Mouse (Mus musculus) heart, embryonic 12.5 days (tissue): ENCODE data around the gene Ahnak. TPM values are rescaled to one million over a fixed set of nuclear protein-coding genes. Genes with fewer than 3 reads are reported as not detected.
A peak's percentile ranks its signal among the peaks of the same experiment; 100 is the strongest.

Experiments
- ATAC-seq: fragments of 200-750 bp; cut with Nextera tagmentation; 2 replicates; pipeline ENCODE4 v1.8.0; 2017; ENCODE audit warnings: moderate TSS enrichment, moderate library complexity; ENCODE audit not compliant: insufficient number of reproducible peaks, low FRiP score
- H3K27ac ChIP-seq: fragments of 300-500 bp; sonication (generic); 2 replicates; pipeline ENCODE4 v1.5.1; 2016; ENCODE audit warnings: mild to moderate bottlenecking, moderate library complexity; ENCODE audit not compliant: poor library complexity, severe bottlenecking
- H3K27me3 ChIP-seq: fragments of 300-500 bp; sonication (generic); replicated peaks from 2 replicates; pipeline ENCODE4 v1.6.1; 2016; ENCODE audit warnings: mild to moderate bottlenecking, moderate library complexity
- H3K36me3 ChIP-seq: fragments of 300-500 bp; sonication (generic); 2 replicates; pipeline ENCODE4 v1.6.1; 2016; ENCODE audit warnings: mild to moderate bottlenecking, moderate library complexity
- H3K4me1 ChIP-seq: fragments of 300-500 bp; sonication (generic); replicated peaks from 2 replicates; pipeline ENCODE4 v1.6.1; 2016; ENCODE audit warnings: mild to moderate bottlenecking
- H3K4me2 ChIP-seq: fragments of 300-500 bp; sonication (generic); 2 replicates; pipeline ENCODE4 v1.6.1; 2016; ENCODE audit warnings: mild to moderate bottlenecking, moderate library complexity
- H3K4me3 ChIP-seq: fragments of 300-500 bp; sonication (generic); 2 replicates; pipeline ENCODE4 v1.5.1; 2016; ENCODE audit warnings: mild to moderate bottlenecking
- H3K9ac ChIP-seq: fragments of 300-500 bp; sonication (generic); 2 replicates; pipeline ENCODE4 v1.6.1; 2016; ENCODE audit warnings: mild to moderate bottlenecking, moderate library complexity
- H3K9me3 ChIP-seq: fragments of 300-500 bp; sonication (generic); replicated peaks from 2 replicates; pipeline ENCODE4 v1.6.1; 2016; ENCODE audit warnings: mild to moderate bottlenecking, moderate library complexity
- WGBS: fragments of 180-500 bp; shearing (Covaris S2); methylation state at CpG from one replicate; pipeline ENCODE4 v1.1.7; 2016; 5-methylcytosine and 5-hydroxymethylcytosine counted together
- polyA plus RNA-seq: library from polyadenylated mRNA; unstranded; fragments of >200 nt; fragmentation: Nextera tagmentation; extraction: Ambion mirVana; gene quantifications from 2 replicates; pipeline ENCODE4 v1.2.1, GENCODE M21; 2016

Gene Ahnak
- polyA plus RNA-seq, 1 experiment from 2014 or later = 27.1 TPM

DNA sequence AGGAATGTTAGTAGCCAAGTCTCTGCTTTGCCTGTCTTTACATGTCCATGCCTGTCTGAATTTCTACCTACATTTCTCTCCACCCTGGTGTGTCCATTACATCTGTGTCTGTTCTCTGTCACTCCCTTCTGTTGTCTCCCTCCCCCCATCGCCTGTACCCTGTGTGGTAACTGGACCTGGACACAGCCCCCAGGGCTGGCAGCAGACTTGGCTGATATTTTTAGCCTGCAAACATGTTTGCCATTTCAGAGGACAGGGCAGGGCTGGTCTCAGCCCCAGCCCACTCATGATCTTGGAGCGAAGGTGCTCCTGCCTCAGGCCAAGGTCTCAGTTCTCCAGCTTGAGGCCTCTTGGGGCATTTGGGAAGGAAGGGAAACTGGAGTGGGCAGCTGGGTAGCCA is 1.3 kb upstream of the Ahnak start:
- H3K4me1 ChIP-seq = peaks cover 84% of the 10 kb centered on the region
- no peaks in the 10 kb centered on the region for H3K9me3 ChIP-seq
- H3K27ac ChIP-seq = peak overlapping the region; percentile 95
- peak overlapping the region; percentile 71 for H3K4me2 ChIP-seq
- WGBS = 20% methylated on average over 2 of the region's 2 CpGs
- no peak overlapping the region for H3K4me3 ChIP-seq
- H3K27me3 ChIP-seq = no peaks in the 10 kb centered on the region
- peak; percentile 15; the same call in 1 of the 2 replicates for ATAC-seq
- H3K9ac ChIP-seq = no peak overlapping the region; the same call in 1 of the 2 replicates
- H3K36me3 ChIP-seq = no peaks in the 10 kb centered on the region

- no peaks in the 10 kb centered on the region for H3K36me3 ChIP-seq
- peak overlapping the region; percentile 95 for H3K27ac ChIP-seq
- H3K9ac ChIP-seq = peak overlapping the region; percentile 97
- H3K4me2 ChIP-seq = peak overlapping the region; percentile 71
- peak overlapping the region; percentile 90 for H3K4me3 ChIP-seq
- peaks cover 84% of the 10 kb centered on the region for H3K4me1 ChIP-seq
- no peak for ATAC-seq
- H3K9me3 ChIP-seq = no peaks in the 10 kb centered on the region
- 19% methylated on average over 15 of the region's 15 CpGs for WGBS
- H3K27me3 ChIP-seq = no peaks in the 10 kb centered on the region
Observed at GRCm38 (mm10) chr19:8988346-8989065, 578 bp upstream of the Ahnak start.

DNA sequence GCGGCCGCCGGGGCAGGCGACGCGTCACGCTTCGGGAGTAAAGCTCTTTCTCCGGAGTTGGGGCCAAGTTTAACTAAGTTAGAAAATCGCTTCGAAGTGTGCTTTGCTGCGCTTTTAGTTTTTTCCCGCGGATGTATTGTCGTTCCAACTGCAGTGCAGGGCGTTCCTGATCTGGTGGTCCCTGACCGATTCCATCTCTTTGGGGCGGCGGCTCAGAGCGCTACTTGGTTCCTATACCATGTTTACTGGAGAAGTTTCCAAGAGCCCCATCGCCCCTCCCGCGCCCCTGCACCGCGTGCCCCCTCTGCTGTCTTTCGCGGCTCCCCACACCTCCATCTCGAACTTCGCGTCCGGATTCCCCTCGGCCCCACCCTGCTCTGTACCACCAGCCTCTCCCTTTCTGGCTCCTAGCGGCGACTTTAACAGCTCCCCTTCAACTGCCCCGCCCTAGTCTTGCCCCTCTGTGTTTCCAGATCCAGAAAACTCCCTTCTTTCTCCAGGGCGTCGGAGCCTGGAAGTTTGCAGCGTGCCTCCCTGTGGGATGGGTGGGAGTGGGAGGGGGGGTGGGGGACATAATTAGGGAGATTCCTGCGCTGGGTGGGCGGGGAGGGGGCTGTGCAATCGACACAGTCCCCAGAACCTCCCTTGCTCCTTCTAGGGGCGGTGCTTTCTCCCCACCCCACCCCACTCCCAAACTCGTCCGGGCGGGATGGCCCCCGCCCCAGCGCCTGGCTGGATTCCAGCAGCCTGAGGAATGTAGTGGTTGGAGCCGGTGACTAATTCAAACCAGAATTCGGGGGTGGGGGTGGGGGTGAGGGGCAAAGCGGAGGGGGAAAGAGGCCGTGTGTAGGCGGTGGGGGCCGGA is 715 bp downstream of the Ahnak start:
- WGBS = under 1% methylated on average over 53 of the region's 53 CpGs
- Histone ChIP-seq H3K36me3 (no peaks in the 10 kb centered on the region), H3K9ac (peak overlapping the region; percentile 97), H3K9me3 (no peaks in the 10 kb centered on the region), H3K27ac (peak overlapping the region; percentile 95), H3K27me3 (no peaks in the 10 kb centered on the region), H3K4me2 (peak overlapping the region; percentile 71), H3K4me1 (peaks cover 79% of the 10 kb centered on the region), H3K4me3 (peak overlapping the region; percentile 90)
- peak; percentile 74 for ATAC-seq

GRCm38 (mm10) chr19:8990432-8991102 is 1.5 kb downstream of the Ahnak start:
- H3K9ac ChIP-seq = peak overlapping the region; percentile 97
- peak overlapping the region; percentile 71 for H3K4me2 ChIP-seq
- H3K36me3 ChIP-seq = no peaks in the 10 kb centered on the region
- H3K27ac ChIP-seq = peak overlapping the region; percentile 95
- ATAC-seq = peak; percentile 38
- H3K9me3 ChIP-seq = no peaks in the 10 kb centered on the region
- no peaks in the 10 kb centered on the region for H3K27me3 ChIP-seq
- H3K4me3 ChIP-seq = peak overlapping the region; percentile 90
- 11% methylated on average over 15 of the region's 15 CpGs for WGBS
- H3K4me1 ChIP-seq = peaks cover 79% of the 10 kb centered on the region

- peak overlapping the region; percentile 71 for H3K4me2 ChIP-seq
- no peaks in the 10 kb centered on the region for H3K36me3 ChIP-seq
- peak overlapping the region; percentile 90 for H3K4me3 ChIP-seq
- ATAC-seq = no peak
- H3K4me1 ChIP-seq = peaks cover 78% of the 10 kb centered on the region
- 39% methylated on average over 4 of the region's 4 CpGs for WGBS
- H3K9me3 ChIP-seq = no peaks in the 10 kb centered on the region
- no peaks in the 10 kb centered on the region for H3K27me3 ChIP-seq
- peak overlapping the region; percentile 97 for H3K9ac ChIP-seq
- peak overlapping the region; percentile 95 for H3K27ac ChIP-seq
Observed at GRCm38 (mm10) chr19:8991245-8991870, 2.3 kb downstream of the Ahnak start.

DNA sequence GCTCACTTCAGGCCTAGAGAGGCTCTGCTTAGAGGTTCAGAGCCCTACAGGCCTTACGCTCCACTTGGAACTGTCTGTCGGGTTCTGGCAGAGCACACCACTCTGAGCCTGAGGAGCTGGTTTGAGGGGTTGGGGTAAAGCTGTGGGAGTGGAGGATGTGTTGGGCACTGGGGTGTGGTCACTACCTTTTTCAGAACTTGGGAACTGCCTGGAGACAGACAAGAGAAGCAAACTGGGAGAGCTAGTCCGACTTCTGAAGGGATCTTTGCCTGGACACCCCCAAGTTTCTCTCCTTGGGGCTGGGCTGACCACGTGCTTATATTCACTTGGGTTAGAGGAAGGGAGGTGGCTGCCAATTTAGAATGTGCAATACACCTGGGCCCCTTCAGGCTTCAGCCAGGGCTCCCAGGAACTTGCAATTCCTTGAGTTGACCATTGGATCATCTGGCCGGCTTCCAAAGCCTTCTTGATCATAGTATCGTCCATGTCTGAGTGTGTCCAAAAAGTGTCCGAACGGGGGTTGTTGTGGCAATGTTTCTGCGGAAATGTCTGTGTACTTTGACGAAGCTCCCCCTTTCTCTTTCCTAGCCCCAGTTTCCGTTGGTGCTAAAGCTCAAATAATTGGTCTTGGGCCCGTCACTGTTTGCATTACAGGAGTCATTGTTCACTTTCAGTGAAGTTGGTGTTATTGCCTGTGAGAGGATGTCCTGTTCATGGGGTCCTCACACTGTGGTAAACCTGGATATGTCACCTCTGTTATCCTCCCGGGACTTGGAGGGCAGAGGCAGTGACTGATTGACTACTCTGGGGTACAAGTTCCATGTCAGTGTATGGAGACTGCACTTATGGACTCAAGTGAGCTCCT is 3.0 kb downstream of the Ahnak start:
- WGBS = 66% methylated on average over 13 of the region's 13 CpGs
- H3K4me1 ChIP-seq = peaks cover 80% of the 10 kb centered on the region
- no peaks in the 10 kb centered on the region for H3K27me3 ChIP-seq
- peak overlapping the region; percentile 71 for H3K4me2 ChIP-seq
- H3K9me3 ChIP-seq = no peaks in the 10 kb centered on the region
- H3K4me3 ChIP-seq = peak overlapping the region; percentile 90
- ATAC-seq = no peak
- H3K36me3 ChIP-seq = no peaks in the 10 kb centered on the region
- peak overlapping the region; percentile 97 for H3K9ac ChIP-seq
- peak overlapping the region; percentile 95 for H3K27ac ChIP-seq

DNA sequence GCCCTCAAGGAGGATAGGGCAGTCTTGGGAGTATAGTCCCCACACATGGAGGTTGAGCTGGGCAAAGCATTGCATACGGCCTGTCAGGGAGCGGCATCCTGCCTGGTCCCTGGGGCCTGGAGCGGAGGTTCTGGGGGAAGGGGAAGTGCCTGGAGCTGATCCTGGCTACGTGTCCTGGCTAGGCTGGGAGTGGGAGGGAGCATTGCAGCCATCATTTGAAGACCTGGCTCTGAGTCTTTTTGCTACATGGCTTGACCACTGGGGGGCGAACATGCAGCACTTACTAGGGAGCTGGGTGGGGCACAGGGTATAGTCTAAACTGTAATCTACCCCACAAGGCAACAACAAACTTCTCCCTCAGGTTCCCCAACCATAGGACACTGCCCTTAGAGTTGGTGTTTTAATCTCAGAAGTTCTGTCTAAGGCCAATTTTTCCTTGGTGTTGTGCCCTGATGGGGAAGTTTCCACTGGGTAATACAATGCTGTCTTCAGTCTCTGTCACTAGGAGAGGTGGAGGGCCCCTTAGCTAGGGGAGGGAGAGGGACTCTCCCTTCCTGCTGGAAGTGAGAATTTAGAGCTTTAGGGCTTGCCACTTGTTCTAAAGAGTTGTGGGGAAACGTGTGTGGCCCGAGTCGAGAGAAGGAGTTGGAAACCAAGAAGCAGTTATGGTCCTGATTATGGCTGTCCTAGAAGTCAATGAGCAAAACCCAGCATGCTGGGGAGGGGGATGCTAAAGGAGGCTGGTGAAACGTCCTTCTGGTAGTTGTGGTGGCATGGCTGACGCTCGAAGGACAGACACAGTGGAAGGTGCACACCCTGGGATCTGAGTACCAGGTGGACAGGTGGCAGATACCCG is 3.9 kb downstream of the Ahnak start:
- WGBS = 33% methylated on average over 12 of the region's 12 CpGs
- Histone ChIP-seq H3K27ac (peak overlapping the region; percentile 95), H3K9ac (peak overlapping the region; percentile 97), H3K4me3 (0 out of 2 replicates have a peak overlapping the region, but pooled peaks have one; percentile 90), H3K4me2 (peak overlapping the region; percentile 71), H3K36me3 (no peaks in the 10 kb centered on the region), H3K4me1 (peaks cover 80% of the 10 kb centered on the region), H3K27me3 (no peaks in the 10 kb centered on the region), H3K9me3 (no peaks in the 10 kb centered on the region)
- ATAC-seq = peak; percentile 29

DNA sequence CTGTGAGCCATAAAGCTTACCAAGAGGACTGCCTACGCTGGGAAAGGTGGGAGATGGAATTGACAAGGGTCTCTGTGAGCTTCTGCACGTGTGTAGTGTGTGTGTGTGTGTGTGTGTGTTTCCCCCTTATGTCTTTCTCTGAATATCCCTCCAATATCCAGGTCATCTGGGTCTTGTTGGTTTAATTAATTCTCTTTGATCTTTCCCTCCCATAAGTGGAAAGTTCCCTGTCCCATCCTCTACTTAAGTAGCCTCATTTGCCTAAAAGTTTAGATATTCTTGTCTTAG is 4.5 kb downstream of the Ahnak start:
- no peaks in the 10 kb centered on the region for H3K36me3 ChIP-seq
- no peaks in the 10 kb centered on the region for H3K9me3 ChIP-seq
- H3K4me3 ChIP-seq = no peak overlapping the region
- H3K4me2 ChIP-seq = peak overlapping the region; percentile 71
- no peak overlapping the region; the same call in 1 of the 2 replicates for H3K9ac ChIP-seq
- H3K27ac ChIP-seq = peak overlapping the region; percentile 95
- 74% methylated on average over 2 of the region's 2 CpGs for WGBS
- H3K27me3 ChIP-seq = no peaks in the 10 kb centered on the region
- no peak for ATAC-seq
- H3K4me1 ChIP-seq = peaks cover 80% of the 10 kb centered on the region

- Histone ChIP-seq H3K4me2 (no peak overlapping the region), H3K4me3 (no peak overlapping the region), H3K27me3 (no peaks in the 10 kb centered on the region), H3K9me3 (no peaks in the 10 kb centered on the region), H3K27ac (no peak overlapping the region), H3K4me1 (peaks cover 80% of the 10 kb centered on the region), H3K36me3 (peaks cover 7% of the 10 kb centered on the region), H3K9ac (no peak overlapping the region)
- ATAC-seq = no peak
- 75% methylated on average over 10 of the region's 10 CpGs for WGBS
Observed at GRCm38 (mm10) chr19:8994813-8995607, 5.9 kb downstream of the Ahnak start.
